Mouse (Mus musculus) naive thymus-derived CD4-positive, alpha-beta T cell, adult 2 months (primary cell): ENCODE data around the gene Gm10912.
"Not testable (repeated sequence)": the region's sequence is repeated elsewhere in the genome, so short reads cannot be mapped to it uniquely, and the experiment has no call there.

Experiments
- DNase-seq: peaks from one replicate; pipeline ENCODE4 v3.0.0-alpha.2; 2011; ENCODE audit warnings: low read depth

Gene Gm10912

DNA sequence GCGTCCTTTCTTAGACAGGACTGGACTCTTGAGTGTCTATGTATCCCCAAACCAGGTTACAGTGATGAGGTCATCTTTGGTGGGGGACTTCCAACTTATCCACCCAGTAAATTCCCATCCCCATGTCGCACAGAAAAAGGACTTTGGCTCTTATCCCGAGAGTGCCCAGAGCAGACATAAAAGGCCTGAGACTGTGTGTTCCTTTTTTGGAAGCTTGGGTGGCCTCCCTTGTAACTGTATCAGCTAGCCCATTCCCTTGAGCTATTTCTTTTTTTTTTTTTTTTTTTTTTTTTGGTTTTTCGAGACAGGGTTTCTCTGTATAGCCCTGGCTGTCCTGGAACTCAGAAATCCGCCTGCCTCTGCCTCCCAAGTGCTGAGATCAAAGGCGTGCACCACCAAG is at the start of gene Gm10912:
Gene Gm10912 (plus strand): TSS at position 301 of the 400 bp plus-strand sequence.
- not testable (repeated sequence) for DNase-seq

- no peak for DNase-seq
Observed at GRCm38 (mm10) chr2:104023096-104023495, 42.5 kb upstream of the Gm10912 start.

DNA sequence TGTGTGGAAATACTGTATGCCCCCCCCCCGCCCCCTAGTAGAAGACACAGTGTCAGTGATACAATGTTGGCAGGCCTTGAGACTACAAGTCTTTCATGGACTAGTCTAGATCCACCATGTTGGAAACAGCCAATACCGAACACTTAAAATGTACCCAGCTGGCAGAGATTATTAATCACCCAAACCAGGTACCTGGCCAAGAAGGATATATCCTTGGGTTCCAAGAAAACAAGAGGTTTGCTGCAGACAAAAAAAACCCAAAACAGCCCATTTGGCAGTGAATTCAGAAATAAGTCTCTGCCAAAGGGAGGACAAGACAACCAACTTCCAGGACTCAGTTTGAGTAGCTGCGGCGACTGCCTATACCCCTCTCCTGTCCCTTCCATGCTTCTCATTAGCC is 41.0 kb upstream of the Gm10912 start:
- DNase-seq: no peak

DNA sequence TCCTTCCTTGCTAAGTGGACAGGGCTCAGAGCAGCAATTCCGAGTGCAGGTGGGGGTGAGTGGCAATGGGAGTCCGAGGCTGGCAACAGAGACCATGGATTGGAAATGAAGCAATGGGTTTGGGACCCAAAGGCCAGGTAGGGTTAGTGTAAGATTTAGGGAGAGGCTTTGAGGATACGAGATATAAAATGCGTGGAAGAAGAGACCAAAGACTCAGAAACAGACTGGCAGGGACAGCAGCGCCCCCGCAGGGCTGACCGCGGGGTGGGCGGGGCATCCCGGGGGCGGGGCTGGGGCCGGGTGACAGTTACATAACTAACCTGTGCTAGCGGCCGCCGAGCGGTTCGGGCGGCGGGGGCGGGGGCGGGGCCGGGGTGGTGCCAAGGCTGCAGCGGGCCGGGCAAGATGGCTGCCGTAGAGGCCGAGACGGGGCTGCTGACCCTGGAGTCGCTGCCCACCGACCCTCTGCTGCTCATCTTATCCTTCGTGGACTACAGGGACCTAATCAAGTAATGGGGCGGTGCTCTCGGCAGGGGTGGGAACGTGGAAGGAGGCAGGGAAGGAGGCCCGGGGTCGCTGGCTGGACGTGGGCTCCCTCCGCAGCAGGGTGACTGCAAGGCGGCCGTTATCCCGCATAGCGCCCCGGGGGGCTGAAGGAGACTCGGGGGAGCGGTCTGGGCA is 38.0 kb upstream of the Gm10912 start, which contains the start of gene Fbxo3:
Gene Fbxo3 (plus strand): TSS at position 264 of the 681 bp plus-strand sequence.
- DNase-seq: peak; percentile 79

DNA sequence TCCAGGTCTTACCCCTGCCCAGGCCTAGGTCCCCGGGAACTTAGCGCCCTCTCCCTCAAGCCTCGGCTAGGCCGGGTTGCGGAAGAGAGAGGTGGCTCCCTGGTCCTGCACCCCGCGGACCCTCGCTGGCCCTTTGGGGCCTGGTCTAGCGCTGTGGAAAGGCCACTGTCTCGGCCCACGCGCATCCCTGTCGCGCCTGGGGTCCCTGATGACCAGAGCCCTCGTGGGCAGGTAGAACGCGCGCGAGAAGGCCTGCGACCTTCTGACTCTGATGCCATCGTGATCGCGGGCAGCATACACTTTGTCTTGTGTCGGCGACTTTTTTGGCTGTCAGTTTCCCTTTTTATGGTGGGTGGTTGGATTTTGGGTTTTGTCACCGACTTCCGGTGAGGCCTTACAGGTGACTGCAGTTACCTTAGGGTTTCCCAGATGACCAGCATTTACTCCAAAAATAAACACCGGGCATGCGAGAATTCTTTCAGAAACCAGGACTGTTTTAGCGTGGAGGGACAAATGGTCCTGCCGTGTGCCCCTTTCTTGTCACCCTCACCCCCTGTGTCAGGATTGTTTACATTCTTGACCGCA is 37.4 kb upstream of the Gm10912 start, which contains the start of gene 4931422A03Rik:
Gene 4931422A03Rik (minus strand): TSS at position 223 of the 585 bp plus-strand sequence.
- no peak for DNase-seq

DNA sequence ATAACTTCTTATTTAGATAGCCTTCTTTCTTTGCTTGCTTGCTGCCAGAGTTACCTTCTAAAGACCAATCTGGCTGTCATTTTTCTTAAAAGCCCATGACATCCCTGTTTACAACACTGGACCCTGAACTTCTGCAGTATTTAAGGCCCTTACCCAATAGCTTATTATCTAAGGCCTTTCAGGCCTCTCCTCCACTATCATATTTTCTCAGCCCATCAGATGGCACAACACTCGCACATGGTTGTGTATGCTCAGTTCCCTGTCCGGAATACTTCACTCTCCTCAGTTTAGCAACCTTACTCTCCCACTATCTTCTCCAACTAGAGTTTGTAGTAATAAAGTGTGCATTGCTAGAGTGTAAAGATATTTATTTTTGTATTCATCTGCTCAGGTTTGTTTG is 36.6 kb upstream of the Gm10912 start:
- no peak for DNase-seq

GRCm38 (mm10) chr2:104030381-104030780 is 35.2 kb upstream of the Gm10912 start:
- DNase-seq: no peak

- no peak for DNase-seq
Observed at GRCm38 (mm10) chr2:104032056-104032455, 33.6 kb upstream of the Gm10912 start.

- DNase-seq: peak; percentile 50
Observed at GRCm38 (mm10) chr2:104034832-104035472, 30.7 kb upstream of the Gm10912 start.

GRCm38 (mm10) chr2:104035595-104035994 is 30.0 kb upstream of the Gm10912 start:
- DNase-seq: no peak

DNA sequence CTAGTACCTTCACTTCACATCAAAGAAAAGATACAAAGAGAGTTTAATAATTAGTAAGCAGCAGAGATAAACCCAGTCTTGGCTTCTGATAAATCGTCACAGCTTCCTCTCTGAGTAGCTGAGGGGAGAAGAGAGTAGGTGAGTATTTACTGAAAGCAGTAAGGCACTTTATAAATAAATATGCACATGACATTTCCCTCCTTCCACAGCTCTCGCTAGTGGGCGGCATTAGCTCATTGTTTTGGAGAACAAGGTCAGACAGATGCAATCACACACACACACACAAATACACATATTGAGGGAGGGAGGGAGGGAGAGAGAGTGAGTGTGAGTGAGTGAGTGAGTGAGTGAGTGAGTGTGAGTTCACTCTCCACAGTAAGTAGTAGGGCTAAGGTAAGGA is 29.3 kb upstream of the Gm10912 start:
- no peak for DNase-seq

DNA sequence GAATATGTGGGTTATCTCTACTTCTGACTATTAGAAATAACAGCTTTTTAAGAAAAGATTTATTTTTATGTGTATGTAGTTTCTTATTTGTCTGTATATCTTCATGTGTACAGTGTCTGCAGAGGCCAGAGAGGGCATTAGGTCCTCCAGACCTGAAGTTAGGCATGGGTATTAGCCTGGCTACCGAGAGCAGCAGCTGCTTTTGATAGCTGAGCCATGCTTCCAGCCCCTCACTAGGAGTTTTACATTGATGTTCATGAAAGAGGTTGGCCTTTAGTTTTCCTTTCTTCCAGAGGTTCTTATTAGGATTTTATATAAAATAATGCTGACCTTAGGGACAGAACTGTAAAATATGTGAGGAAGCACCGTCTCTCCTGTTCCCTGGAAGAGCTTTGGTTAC is 27.4 kb upstream of the Gm10912 start:
- DNase-seq: no peak

DNA sequence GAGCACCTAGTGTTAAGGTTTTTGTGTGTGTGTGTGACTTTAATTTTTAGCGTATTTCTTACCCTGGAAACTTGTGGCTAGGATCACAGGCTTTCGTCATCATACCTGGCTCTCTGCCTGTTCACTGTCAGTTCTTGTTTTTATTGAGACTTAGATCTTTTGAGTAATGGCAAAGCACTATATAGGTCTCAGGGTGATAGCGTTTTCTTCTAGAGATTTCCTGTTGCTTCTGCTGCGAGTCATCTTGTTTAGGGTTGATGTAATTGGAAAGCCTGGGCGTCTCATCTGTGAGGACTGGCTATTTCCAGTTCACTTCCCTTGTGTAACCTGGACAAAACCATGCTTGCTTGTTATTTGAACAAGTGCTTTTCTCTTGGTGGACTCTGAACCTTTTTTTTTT is 24.0 kb upstream of the Gm10912 start:
- DNase-seq: no peak

DNA sequence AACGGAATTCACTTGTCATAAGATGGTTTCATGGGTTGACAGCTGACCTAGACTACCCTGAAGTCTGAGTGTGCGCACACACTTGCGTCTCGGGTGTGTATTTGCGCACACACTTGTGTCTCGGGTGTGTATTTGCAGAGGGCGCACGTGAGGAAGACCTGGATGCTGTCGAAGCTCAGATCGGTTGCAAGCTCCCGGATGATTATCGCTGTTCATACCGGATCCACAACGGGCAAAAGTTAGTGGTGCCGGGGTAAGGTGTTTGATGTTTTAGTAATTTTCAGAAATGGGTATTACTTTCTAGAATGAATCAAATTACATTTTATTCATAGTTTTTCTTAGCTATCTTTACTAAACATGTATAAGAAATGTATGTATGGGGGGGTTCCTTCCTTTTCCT is 22.9 kb upstream of the Gm10912 start:
- no peak for DNase-seq

- DNase-seq: no peak
Observed at GRCm38 (mm10) chr2:104043624-104044478, 21.8 kb upstream of the Gm10912 start.

DNA sequence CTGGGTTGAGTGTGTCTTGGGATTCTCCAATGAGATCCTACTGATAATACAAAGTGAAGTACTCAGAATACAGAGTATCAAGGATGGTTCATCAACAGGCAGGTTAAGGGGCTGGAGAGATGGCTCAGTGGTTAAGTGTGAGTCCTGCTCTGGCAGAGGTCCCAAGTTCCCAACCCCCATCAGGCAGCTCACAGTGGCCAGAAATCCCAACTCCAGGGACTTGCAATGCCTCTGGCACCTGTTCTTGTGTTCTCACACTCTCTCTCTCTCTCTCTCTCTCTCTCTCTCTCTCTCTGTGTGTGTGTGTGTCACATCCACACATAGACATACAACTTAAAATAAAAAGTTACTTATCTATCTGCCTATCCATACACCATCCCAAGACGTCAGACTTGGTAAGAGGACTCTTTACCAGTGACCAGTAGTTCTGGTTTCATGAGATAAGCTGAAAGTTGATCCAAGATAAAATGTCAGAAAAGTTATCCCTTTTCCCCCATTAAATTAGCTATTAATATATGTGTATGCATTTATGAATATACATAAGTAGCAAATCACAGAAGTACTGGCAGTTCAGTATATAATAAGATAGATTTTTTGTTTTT is 21.0 kb upstream of the Gm10912 start:
- no peak for DNase-seq

- no peak for DNase-seq
Observed at GRCm38 (mm10) chr2:104058381-104058780, 7.2 kb upstream of the Gm10912 start.

DNA sequence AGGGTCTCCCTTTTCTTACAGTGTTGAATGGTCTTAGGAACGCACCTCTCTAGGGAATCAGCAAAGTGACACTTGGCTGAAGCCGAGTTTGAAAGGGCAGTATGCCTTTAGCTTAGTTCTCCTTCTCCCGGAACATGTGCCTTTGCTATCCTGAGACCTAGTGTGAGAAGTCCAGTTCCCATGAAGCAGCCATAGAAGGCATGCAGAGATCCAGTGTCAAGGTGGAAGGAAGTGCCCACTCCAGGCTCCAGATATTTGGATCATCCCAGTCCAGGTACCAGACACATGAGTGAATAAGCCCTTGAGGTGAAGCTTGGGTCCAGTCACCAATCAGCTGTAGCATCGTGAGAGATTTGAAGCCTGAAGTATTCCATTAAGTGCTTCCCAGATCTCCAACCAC is 6.7 kb upstream of the Gm10912 start:
- DNase-seq: no peak

GRCm38 (mm10) chr2:104059786-104060185 is 5.8 kb upstream of the Gm10912 start:
- DNase-seq: no peak

GRCm38 (mm10) chr2:104060996-104061395 is 4.6 kb upstream of the Gm10912 start:
- DNase-seq: no peak

GRCm38 (mm10) chr2:104062665-104063064 is 3.0 kb upstream of the Gm10912 start:
- DNase-seq: no peak

DNA sequence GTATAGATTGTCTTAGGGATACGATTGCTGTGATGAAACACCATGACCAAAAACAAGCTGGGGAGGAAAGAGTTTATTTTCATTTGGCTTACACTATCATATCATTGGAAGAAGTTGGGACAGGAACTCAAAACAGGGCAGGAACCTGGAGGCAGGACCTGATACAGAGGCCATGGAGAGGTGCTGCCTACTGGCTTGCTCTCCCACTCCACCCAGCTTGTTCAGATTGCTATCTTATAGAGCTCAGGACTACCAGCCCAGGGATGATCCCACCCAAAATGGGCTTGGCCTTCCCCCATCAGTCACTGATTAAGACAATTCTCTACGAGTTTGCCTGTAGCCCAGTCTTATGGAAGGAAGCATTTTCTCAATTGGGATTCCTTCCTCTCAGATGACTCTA is 1.5 kb upstream of the Gm10912 start:
- no peak for DNase-seq
